Mouse (Mus musculus): ENCODE measurements around the gene Gfod2.

DNA sequence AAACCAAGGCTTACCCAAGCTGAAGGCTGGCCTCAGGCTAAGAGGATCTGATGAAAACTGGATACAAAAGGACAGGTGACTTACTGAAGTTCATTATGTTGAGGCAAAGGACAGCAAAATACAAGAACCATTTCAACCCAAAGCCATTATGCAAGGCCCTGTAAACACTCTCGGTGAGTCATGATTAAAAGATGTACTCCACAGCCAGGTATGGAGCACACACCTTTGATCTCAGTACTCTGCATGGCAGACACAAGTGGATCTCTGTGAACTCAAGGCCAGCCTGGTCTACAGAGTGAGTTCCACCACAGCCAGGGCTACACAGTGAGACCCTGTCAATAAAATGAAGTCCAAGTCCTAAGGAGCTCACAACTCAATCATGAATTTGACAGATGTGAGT is 37.3 kb upstream of the Gfod2 start:
- TF ChIP-seq CTCF (IDR thresholded peaks at IDR 0.05; ENCODE audit: insufficient read depth, low read depth, low read length) (no peak), POLR2A (IDR thresholded peaks at IDR 0.05; ENCODE audit: insufficient read depth, low read depth, low read length) (no peak)
